ENCODE assay signal across 8 mouse cellular contexts in the genomic region with DNA sequence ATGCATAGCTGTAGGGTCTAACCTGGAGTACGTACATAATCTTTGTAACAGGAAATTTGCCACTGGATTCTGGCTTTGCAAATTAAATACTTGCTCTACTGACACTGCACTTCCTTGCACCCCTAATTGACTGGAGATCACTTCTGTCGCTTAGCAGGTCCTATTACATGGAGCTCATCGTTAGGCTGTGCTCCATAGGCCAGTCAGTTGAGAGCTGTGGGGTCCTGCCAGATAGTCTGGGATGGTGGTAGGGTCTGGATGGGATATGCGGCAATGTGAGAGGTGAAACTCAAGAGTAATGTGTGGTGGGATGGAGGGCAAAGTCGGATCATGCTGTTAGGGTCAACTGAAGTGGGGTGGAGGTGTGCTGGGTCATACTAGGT. TPM values are rescaled to one million over a fixed set of nuclear protein-coding genes. Genes with fewer than 3 reads are reported as not detected.
A peak's percentile ranks its signal among the peaks of the same experiment; 100 is the strongest.
DNase-seq lines count a peak whose midpoint lies in the region; ATAC-seq and TF ChIP-seq lines count a peak whose summit lies in the region.

No protein-coding gene starts in this region.

- H3K9ac ChIP-seq in lung, postnatal 0 days (replicated peaks; ENCODE audit: low read depth), result 0 out of 2 replicates have a peak overlapping the region, but pooled peaks have one; percentile 63
- peak overlapping the region; percentile 73 for H3K9ac ChIP-seq in intestine, embryonic 15.5 days
- peak overlapping the region; percentile 78 for H3K9ac ChIP-seq in neural tube, embryonic 14.5 days (replicated peaks; ENCODE audit: low read depth, low read length)

- peaks cover 7% of the 10 kb centered on the region; the same call in 1 of the 2 replicates for H3K36me3 ChIP-seq in lung, postnatal 0 days (ENCODE audit: insufficient read depth, low read length)
- H3K36me3 ChIP-seq in embryonic facial prominence, embryonic 10.5 days (replicated peaks), result peaks cover 63% of the 10 kb centered on the region
- peaks cover 1% of the 10 kb centered on the region for H3K36me3 ChIP-seq in intestine, embryonic 15.5 days
- H3K36me3 ChIP-seq in neural tube, embryonic 14.5 days (ENCODE audit: control insufficient read depth, insufficient read depth, low read length), result peaks cover 15% of the 10 kb centered on the region

- no peak for DNase-seq in lung, postnatal 0 days (ENCODE audit: low spot score)
- no peak for DNase-seq in lung, postnatal 25 days (ENCODE audit: low spot score)
- no peak for DNase-seq in embryonic facial prominence, embryonic 10.5 days (ENCODE audit: low spot score)
- no peak for DNase-seq in layer of hippocampus, adult 9-10 months (ENCODE audit: low spot score)
- DNase-seq in left cerebral cortex, adult 18-20 months (ENCODE audit: low spot score in 2 of 2), result no peak

- TF ChIP-seq CTCF in lung, postnatal 0 days (IDR thresholded peaks at IDR 0.05), result no peak

- H3K9me3 ChIP-seq in lung, postnatal 0 days (ENCODE audit: low read length), result no peaks in the 10 kb centered on the region
- no peaks in the 10 kb centered on the region for H3K9me3 ChIP-seq in embryonic facial prominence, embryonic 10.5 days
- H3K9me3 ChIP-seq in intestine, embryonic 15.5 days, result no peaks in the 10 kb centered on the region
- H3K9me3 ChIP-seq in neural tube, embryonic 14.5 days (ENCODE audit: control insufficient read depth, low read length), result no peaks in the 10 kb centered on the region

- H3K4me2 ChIP-seq in lung, postnatal 0 days (replicated peaks; ENCODE audit: low read depth, low read length), result peak overlapping the region; percentile 76
- H3K4me2 ChIP-seq in intestine, embryonic 15.5 days (replicated peaks), result peak overlapping the region; percentile 70
- peak overlapping the region; percentile 83 for H3K4me2 ChIP-seq in neural tube, embryonic 14.5 days (ENCODE audit: low read depth, low read length)

- no peaks in the 10 kb centered on the region for H3K4me1 ChIP-seq in lung, postnatal 0 days (ENCODE audit: insufficient read depth, low read depth, low read length)
- peaks cover 16% of the 10 kb centered on the region for H3K4me1 ChIP-seq in embryonic facial prominence, embryonic 10.5 days
- H3K4me1 ChIP-seq in intestine, embryonic 15.5 days (replicated peaks), result peaks cover 10% of the 10 kb centered on the region
- peaks cover 14% of the 10 kb centered on the region for H3K4me1 ChIP-seq in neural tube, embryonic 14.5 days (ENCODE audit: control insufficient read depth, insufficient read depth, low read length)

- 7% methylated on average over 5 of the region's 5 CpGs for WGBS in lung, postnatal 0 days
- WGBS in embryonic facial prominence, embryonic 10.5 days, result 13% methylated on average over 5 of the region's 5 CpGs
- 15% methylated on average over 5 of the region's 5 CpGs for WGBS in intestine, embryonic 15.5 days
- WGBS in neural tube, embryonic 14.5 days, result 13% methylated on average over 5 of the region's 5 CpGs

- no peaks in the 10 kb centered on the region for H3K27me3 ChIP-seq in lung, postnatal 0 days (replicated peaks; ENCODE audit: insufficient read depth, low read length)
- H3K27me3 ChIP-seq in embryonic facial prominence, embryonic 10.5 days (replicated peaks; ENCODE audit: low read depth, poor library complexity, severe bottlenecking), result no peaks in the 10 kb centered on the region
- no peaks in the 10 kb centered on the region for H3K27me3 ChIP-seq in intestine, embryonic 15.5 days (replicated peaks)
- no peaks in the 10 kb centered on the region for H3K27me3 ChIP-seq in neural tube, embryonic 14.5 days (ENCODE audit: control insufficient read depth, insufficient read depth, low read length)

- TF ChIP-seq EP300 in lung, postnatal 0 days (IDR thresholded peaks at IDR 0.05), result no peak

- no peak for ATAC-seq in lung, postnatal 0 days
- peak; percentile 32 for ATAC-seq in intestine, embryonic 15.5 days
- 0 out of 2 replicates have a peak, but pooled peaks have one; percentile 8 for ATAC-seq in neural tube, embryonic 14.5 days (ENCODE audit: low read depth)
- ATAC-seq in activated CD4-positive, CD25-positive, alpha-beta regulatory T cell, adult 4 months, result no peak

- peak overlapping the region; percentile 74 for H3K4me3 ChIP-seq in lung, postnatal 0 days (ENCODE audit: low read depth, low read length)
- H3K4me3 ChIP-seq in embryonic facial prominence, embryonic 10.5 days, result peak overlapping the region; percentile 75
- H3K4me3 ChIP-seq in intestine, embryonic 15.5 days (replicated peaks), result peak overlapping the region; percentile 74
- peak overlapping the region; percentile 72 for H3K4me3 ChIP-seq in neural tube, embryonic 14.5 days (ENCODE audit: low read depth, low read length)

- no peak overlapping the region for H3K27ac ChIP-seq in lung, postnatal 0 days (ENCODE audit: low read length)
- H3K27ac ChIP-seq in embryonic facial prominence, embryonic 10.5 days (replicated peaks), result peak overlapping the region; percentile 95
- no peak overlapping the region for H3K27ac ChIP-seq in intestine, embryonic 15.5 days
- H3K27ac ChIP-seq in neural tube, embryonic 14.5 days (ENCODE audit: low read depth, low read length), result no peak overlapping the region

RNA-seq across cellular contexts. Expression of gene Trip13, which starts 0.7 kb away (rescaled TPM):
- polyA plus RNA-seq in lung, postnatal 0 days (2015; fragmentation: Nextera tagmentation; extraction: Ambion mirVana), result 2.4 and 4.1 TPM in 2 replicates
- 72.2 and 73.7 TPM in 2 replicates for polyA plus RNA-seq in embryonic facial prominence, embryonic 10.5 days (2016; fragmentation: Nextera tagmentation; extraction: Ambion mirVana)
- 36.8 and 41.3 TPM in 2 replicates for polyA plus RNA-seq in intestine, embryonic 15.5 days (2015; fragmentation: Nextera tagmentation; extraction: Ambion mirVana)
- 7.8 and 8.7 TPM in 2 replicates for polyA plus RNA-seq in neural tube, embryonic 14.5 days (2014; fragmentation: Nextera tagmentation; extraction: Ambion mirVana)
- total RNA-seq in left cerebral cortex, adult 18-20 months (2021), result under 1 TPM; 0.37 to 0.79 TPM
- polyA plus RNA-seq in activated CD4-positive, CD25-positive, alpha-beta regulatory T cell, adult 4 months (2017; shearing (Covaris generic)), result 1 to 10 TPM; 6.4 to 7.6 TPM

RNA-seq across cellular contexts. Expression of gene Brd9, which starts 0.7 kb away (rescaled TPM):
- polyA plus RNA-seq in lung, postnatal 0 days (2015; fragmentation: Nextera tagmentation; extraction: Ambion mirVana), result 33.8 and 35.2 TPM in 2 replicates
- polyA plus RNA-seq in embryonic facial prominence, embryonic 10.5 days (2016; fragmentation: Nextera tagmentation; extraction: Ambion mirVana), result 50.6 and 57.3 TPM in 2 replicates
- polyA plus RNA-seq in intestine, embryonic 15.5 days (2015; fragmentation: Nextera tagmentation; extraction: Ambion mirVana), result 34.7 and 37.6 TPM in 2 replicates
- polyA plus RNA-seq in neural tube, embryonic 14.5 days (2014; fragmentation: Nextera tagmentation; extraction: Ambion mirVana), result 85.7 and 89.5 TPM in 2 replicates
- 10 to 100 TPM; 75.9 to 85.0 TPM for total RNA-seq in left cerebral cortex, adult 18-20 months (2021)
- polyA plus RNA-seq in activated CD4-positive, CD25-positive, alpha-beta regulatory T cell, adult 4 months (2017; shearing (Covaris generic)), result 10 to 100 TPM; 50.4 to 63.1 TPM

RNA-seq across cellular contexts. Expression of gene Zdhhc11, which starts 26.7 kb away (rescaled TPM):
- polyA plus RNA-seq in lung, postnatal 0 days (2015; fragmentation: Nextera tagmentation; extraction: Ambion mirVana), result not detected in 2 replicates
- not detected in 2 replicates for polyA plus RNA-seq in embryonic facial prominence, embryonic 10.5 days (2016; fragmentation: Nextera tagmentation; extraction: Ambion mirVana)
- not detected in 2 replicates for polyA plus RNA-seq in intestine, embryonic 15.5 days (2015; fragmentation: Nextera tagmentation; extraction: Ambion mirVana)
- not detected in 2 replicates for polyA plus RNA-seq in neural tube, embryonic 14.5 days (2014; fragmentation: Nextera tagmentation; extraction: Ambion mirVana)
- total RNA-seq in left cerebral cortex, adult 18-20 months (2021), result not detected
- not detected for polyA plus RNA-seq in activated CD4-positive, CD25-positive, alpha-beta regulatory T cell, adult 4 months (2017; shearing (Covaris generic))

Comparison
In these comparisons a context has a peak if more than half of its experiments do, and no peak if none do; other contexts are left out.
1. ATAC-seq: peak in intestine, embryonic 15.5 days (single experiment) and neural tube, embryonic 14.5 days (single experiment); none in lung, postnatal 0 days (single experiment) and activated CD4-positive, CD25-positive, alpha-beta regulatory T cell, adult 4 months (single experiment).
2. Peak in every context shown above with its lines, with median percentiles within 50 percentile points of each other: H3K4me2 ChIP-seq, H3K4me3 ChIP-seq and H3K9ac ChIP-seq.